Mouse (Mus musculus) heart, postnatal 36 days (tissue): ENCODE results near the gene Vmn2r105. TPM values are rescaled to one million over a fixed set of nuclear protein-coding genes. Genes with fewer than 3 reads are reported as not detected.

Experiments used
- DNase-seq, 2 experiments: peaks; one replicate each; pipeline ENCODE4 v3.0.0; 2021 to 2022
- intact Hi-C: fragments of 180-260 bp; cut with DNase I; formaldehyde crosslinking; loops from one replicate; pipeline ENCODE4 v1.15.1; 2025
- total RNA-seq, 2 experiments: library from RNA; stranded (reverse); gene quantifications; 2 replicates each; pipeline ENCODE4 v1.2.3; 2021

Vmn2r105 gene
- total RNA-seq: not detected

- intact Hi-C loops: no loop called here
- no peak for DNase-seq
These were observed at the start of gene Vmn2r105 for GRCm38 (mm10) chr17:20234952-20235351. TSS of gene Vmn2r105 (minus strand) at chr17:20235052.

- intact Hi-C loops: no loop called here
- DNase-seq: no peak
These were observed 20.7 kb upstream of the Vmn2r105 start for GRCm38 (mm10) chr17:20255522-20255921.

- intact Hi-C loops: no loop called here
- no peak for DNase-seq
These were observed 51.9 kb downstream of the Vmn2r105 start, which contains the start of gene Fpr-rs6 for GRCm38 (mm10) chr17:20182997-20183396. TSS of gene Fpr-rs6 (minus strand) at chr17:20183097.

Other genes starting within 250 kb of the Vmn2r105 start
- not detected for gene Vmn2r104, start 186.7 kb downstream of the Vmn2r105 start, total RNA-seq
- gene Fpr-rs7, start 120.8 kb downstream of the Vmn2r105 start, total RNA-seq: not detected
- not detected for gene Fpr-rs6, start 52.0 kb downstream of the Vmn2r105 start, total RNA-seq
- not detected for gene Vmn2r106, start 50.5 kb upstream of the Vmn2r105 start, total RNA-seq
- gene Vmn2r107, start 110.2 kb upstream of the Vmn2r105 start, total RNA-seq: not detected
- gene Vmn1r224, start 179.1 kb upstream of the Vmn2r105 start, total RNA-seq: not detected
- not detected for gene Vmn2r108, start 246.3 kb upstream of the Vmn2r105 start, total RNA-seq